Mouse (Mus musculus) liver, embryonic 14.5 days (tissue): Measurements from ENCODE around the gene Orc1. TPM values are rescaled to one million over a fixed set of nuclear protein-coding genes. Genes with fewer than 3 reads are reported as not detected.

Experiments used
- ATAC-seq: fragments of 200-750 bp; cut with Nextera tagmentation; 2 replicates; pipeline ENCODE4 v1.8.0; 2017; ENCODE audit warnings: moderate number of reproducible peaks, mild to moderate bottlenecking, moderate library complexity; ENCODE audit not compliant: insufficient read depth
- DNase-seq, 3 experiments: peaks; one replicate each; pipeline ENCODE4 v3.0.0-alpha.2; 2012 to 2013; ENCODE audit warnings: low read depth in 3 of 3, low spot score in 3 of 3
- H3K27ac ChIP-seq: fragments of 300-500 bp; sonication (generic); 2 replicates; pipeline ENCODE4 v1.5.1; 2014; ENCODE audit warnings: moderate library complexity, mild to moderate bottlenecking, control low read depth, inconsistent platforms
- H3K27me3 ChIP-seq: fragments of 300-500 bp; sonication (generic); 2 replicates; pipeline ENCODE4 v1.6.1; 2014; ENCODE audit warnings: mild to moderate bottlenecking, low read length, moderate library complexity; ENCODE audit not compliant: control insufficient read depth, insufficient read depth
- H3K36me3 ChIP-seq: fragments of 300-500 bp; sonication (generic); replicated peaks from 2 replicates; pipeline ENCODE4 v1.6.1; 2014; ENCODE audit warnings: low read depth; ENCODE audit not compliant: control insufficient read depth, insufficient read depth
- H3K4me1 ChIP-seq, 2 experiments: fragments of 200-500 bp in 1 of 2; fragments of 300-500 bp in 1 of 2; sonication (generic) in 1 of 2; replicated peaks; 2 replicates each; pipeline ENCODE4 v1.6.1; 2012 to 2014; ENCODE audit warnings: antibody characterized with exemption in 1 of 2, inconsistent platforms in 1 of 2, low read length in 1 of 2; ENCODE audit not compliant: control insufficient read depth in 2 of 2, insufficient read depth in 2 of 2
- H3K4me2 ChIP-seq: fragments of 300-500 bp; sonication (generic); 2 replicates; pipeline ENCODE4 v1.6.1; 2014; ENCODE audit warnings: low read depth, mild to moderate bottlenecking, control low read depth, moderate library complexity
- H3K4me3 ChIP-seq, 2 experiments: fragments of 200-500 bp in 1 of 2; fragments of 300-500 bp in 1 of 2; sonication (generic) in 1 of 2; 2 replicates each; pipeline ENCODE4 v1.5.1; 2012 to 2014; ENCODE audit warnings: low read depth in 2 of 2, low read length in 2 of 2, mild to moderate bottlenecking in 2 of 2, control low read depth in 1 of 2, inconsistent platforms in 1 of 2, moderate library complexity in 1 of 2; ENCODE audit not compliant: insufficient read depth in 1 of 2
- H3K9ac ChIP-seq: fragments of 300-500 bp; sonication (generic); replicated peaks from 2 replicates; pipeline ENCODE4 v1.6.1; 2014; ENCODE audit warnings: mild to moderate bottlenecking, control low read depth, moderate library complexity
- H3K9me3 ChIP-seq: fragments of 300-500 bp; sonication (generic); 2 replicates; pipeline ENCODE4 v1.6.1; 2016; ENCODE audit warnings: low read length, mixed read lengths; ENCODE audit not compliant: control insufficient read depth
- CTCF ChIP-seq: IDR thresholded peaks from 2 replicates; pipeline ENCODE4 v1.5.1; 2016; ENCODE audit warnings: antibody characterized with exemption, low read depth, control low read depth
- EP300 ChIP-seq: IDR thresholded peaks from 2 replicates; pipeline ENCODE4 v1.6.1; 2016; ENCODE audit warnings: antibody characterized with exemption, low read depth
- WGBS: fragments of 180-500 bp; shearing (Covaris S2); extraction: QIAGEN DNeasy Blood & Tissue Kit; methylation state at CpG from one replicate; pipeline ENCODE4 v1.1.7; 2014; ENCODE audit not compliant: insufficient replicate concordance; 5-methylcytosine and 5-hydroxymethylcytosine counted together
- polyA plus RNA-seq, 2 experiments: library from polyadenylated mRNA; depleted of rRNA in 1 of 2; stranded (reverse) in 1 of 2; unstranded in 1 of 2; fragments of >200 nt; fragmentation: Nextera tagmentation in 1 of 2; extraction: Ambion mirVana in 1 of 2; gene quantifications; 2 replicates each; pipeline versions ENCODE4 v1.2.1 to v1.2.3; 2012 to 2014

The Orc1 gene
- polyA plus RNA-seq (2012; rRNA removed) (8.2 and 11.2 TPM in 2 replicates), polyA plus RNA-seq (2014; fragmentation: Nextera tagmentation; extraction: Ambion mirVana) (19.5 and 21.6 TPM in 2 replicates)

DNA sequence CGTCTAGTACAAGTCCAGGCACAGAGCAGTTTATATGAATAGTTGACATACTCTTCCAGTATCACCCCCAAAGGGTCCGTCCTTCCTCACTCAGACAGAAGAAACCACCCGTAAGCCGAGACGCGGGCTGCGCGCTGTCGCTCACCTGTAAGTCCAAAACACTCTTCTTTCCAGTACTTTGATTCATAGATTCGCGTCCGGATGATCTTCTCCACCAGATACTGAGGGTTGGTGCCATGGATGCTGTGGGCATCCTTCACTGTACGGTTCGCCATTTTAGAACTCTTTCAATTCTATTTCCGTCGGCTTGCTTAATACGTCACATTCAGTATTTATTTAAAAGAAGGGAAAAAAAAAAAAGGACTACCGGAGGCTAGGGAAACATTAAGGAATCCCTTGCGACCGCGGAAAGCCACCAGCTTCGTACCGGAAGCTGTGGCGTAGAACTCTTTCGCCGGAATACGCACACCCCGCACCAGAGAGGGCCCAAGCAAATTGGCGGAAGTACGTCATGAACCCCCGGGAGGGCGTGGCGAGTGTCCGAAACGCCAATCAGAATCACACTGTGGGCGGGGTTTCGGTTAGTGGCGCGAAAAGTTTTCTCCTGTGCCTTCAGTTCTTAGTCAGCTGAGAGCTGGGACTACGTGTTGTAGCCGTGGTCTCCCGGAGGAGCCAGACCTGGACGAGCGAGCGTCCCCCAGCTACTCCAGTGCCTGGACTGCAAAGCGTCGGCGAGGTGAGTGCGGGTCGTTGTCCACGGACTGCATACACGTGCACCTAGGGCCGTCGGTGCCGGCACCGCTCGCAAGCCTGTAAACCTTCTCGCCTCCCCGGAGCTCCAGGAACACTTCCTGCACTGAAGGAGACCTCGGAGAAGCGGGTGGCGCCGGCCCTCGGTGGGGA lies at the start of gene Orc1, which contains the start of gene Prpf38a:
Gene Orc1, plus strand, starts transcription at position 584 of the 903 bp plus-strand sequence.
Gene Prpf38a, minus strand, starts transcription at position 497 of the 903 bp plus-strand sequence.
- H3K4me3 ChIP-seq, result peak within 1 kb of the TSS; percentile 82 to 97
- H3K27ac ChIP-seq, result peak within 1 kb of the TSS; percentile 76
- H3K27me3 ChIP-seq, result no peaks in the 10 kb centered on the region
- WGBS, result under 1% methylated on average over 64 of the region's 64 CpGs
- TF ChIP-seq CTCF (no peak), EP300 (no peak; the same call in 1 of the 2 replicates)
- peak within 1 kb of the TSS; percentile 81 for H3K4me2 ChIP-seq
- DNase-seq, result peak; percentile 96 to 98 (median 97)
- peak; percentile 97 for ATAC-seq
- H3K4me1 ChIP-seq, result peaks cover 16 to 18% of the 10 kb centered on the region in 2 experiments
- H3K36me3 ChIP-seq, result peaks cover 23% of the 10 kb centered on the region
- H3K9me3 ChIP-seq, result no peaks in the 10 kb centered on the region
- H3K9ac ChIP-seq, result peak within 1 kb of the TSS; percentile 86

GRCm38 (mm10) chr4:108539701-108540100 lies 39.5 kb upstream of the Orc1 start:
- DNase-seq, result no peak
- Histone ChIP-seq H3K9me3 (no peaks in the 10 kb centered on the region), H3K4me2 (no peak overlapping the region), H3K4me1 (no peaks in the 10 kb centered on the region), H3K36me3 (no peaks in the 10 kb centered on the region; the same call in 1 of the 2 replicates), H3K4me3 (no peak overlapping the region), H3K27ac (no peak overlapping the region), H3K9ac (no peak overlapping the region), H3K27me3 (no peaks in the 10 kb centered on the region)
- 85% methylated on average over 2 of the region's 2 CpGs for WGBS
- ATAC-seq, result no peak
- TF ChIP-seq EP300, result no peak
- TF ChIP-seq CTCF, result no peak

GRCm38 (mm10) chr4:108565026-108565425 lies 14.2 kb upstream of the Orc1 start:
- no peak for ATAC-seq
- Histone ChIP-seq H3K27ac (no peak overlapping the region), H3K9ac (no peak overlapping the region), H3K9me3 (no peaks in the 10 kb centered on the region), H3K27me3 (no peaks in the 10 kb centered on the region), H3K4me2 (no peak overlapping the region), H3K36me3 (peaks cover 69% of the 10 kb centered on the region), H3K4me1 (no peaks in the 10 kb centered on the region), H3K4me3 (no peak overlapping the region)
- DNase-seq, result no peak
- no peak for TF ChIP-seq CTCF
- TF ChIP-seq EP300, result no peak
- 83% methylated on average over 1 of the region's 1 CpGs for WGBS

DNA sequence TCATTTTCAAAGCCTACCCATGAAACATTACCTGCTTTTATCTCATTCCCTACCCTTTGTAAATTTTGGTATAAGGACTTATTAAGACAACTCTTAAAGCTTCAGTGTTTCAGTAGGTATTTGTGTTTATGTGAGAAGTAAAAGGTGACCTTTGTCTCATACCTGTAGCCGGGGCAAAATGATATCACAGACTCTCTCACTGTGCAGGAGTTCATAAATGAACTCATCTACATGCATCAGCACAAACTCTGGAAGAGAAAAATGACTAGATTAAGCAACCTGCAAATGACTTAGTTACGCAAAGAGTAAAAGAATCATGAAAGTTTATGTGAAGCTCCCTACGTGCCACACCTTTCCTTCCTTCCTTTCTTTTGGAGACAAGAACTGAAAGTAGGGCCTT lies 6.6 kb upstream of the Orc1 start:
- Histone ChIP-seq H3K4me1 (peaks cover 3 to 4% of the 10 kb centered on the region in 2 experiments; a peak in 3 of 4 replicates), H3K4me2 (no peak overlapping the region), H3K36me3 (peaks cover 46% of the 10 kb centered on the region), H3K4me3 (no peak overlapping the region), H3K9ac (no peak overlapping the region), H3K27me3 (no peaks in the 10 kb centered on the region), H3K9me3 (no peaks in the 10 kb centered on the region), H3K27ac (no peak overlapping the region)
- ATAC-seq (no peak), DNase-seq (no peak)
- WGBS, result 84% methylated on average over 3 of the region's 3 CpGs
- TF ChIP-seq EP300, result no peak
- no peak for TF ChIP-seq CTCF

DNA sequence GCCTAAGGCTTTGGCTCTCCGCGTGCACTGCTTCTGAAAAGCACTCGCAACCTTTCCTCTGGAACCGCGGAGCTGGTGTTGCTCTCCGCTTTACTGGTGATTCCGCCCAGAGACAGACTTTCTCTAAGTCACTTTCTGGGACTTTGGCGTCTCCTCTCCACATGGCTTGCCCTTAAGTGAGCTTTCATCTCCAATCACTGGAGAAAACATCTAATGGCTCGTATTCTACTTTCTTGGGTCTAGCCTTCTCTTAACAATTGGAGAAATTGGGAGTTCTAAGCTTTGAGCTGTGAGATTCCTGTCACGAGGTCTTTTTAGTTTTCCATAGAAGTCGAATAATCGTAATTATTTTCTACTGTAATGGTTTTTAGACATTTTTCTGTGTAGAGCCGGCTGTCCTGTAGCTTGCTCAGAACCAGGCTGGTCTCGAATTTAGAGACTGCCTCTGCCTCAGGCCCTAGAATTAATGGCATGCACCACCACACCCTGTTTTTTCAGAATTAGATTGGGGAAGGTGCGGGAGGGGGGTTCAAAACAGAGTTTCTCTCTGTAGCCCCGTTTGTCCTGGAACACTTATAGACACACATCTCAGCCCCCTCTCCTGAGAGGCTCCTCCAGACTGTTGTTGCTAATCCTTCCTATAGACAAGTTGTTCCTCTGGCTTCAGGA lies 654 bp downstream of the Orc1 start:
- peak in 1 of 3 experiments; percentile 44 for DNase-seq
- H3K36me3 ChIP-seq, result peaks cover 21% of the 10 kb centered on the region
- H3K27ac ChIP-seq, result peak overlapping the region; percentile 65
- H3K27me3 ChIP-seq, result no peaks in the 10 kb centered on the region
- H3K4me1 ChIP-seq, result peaks cover 19 to 22% of the 10 kb centered on the region in 2 experiments
- WGBS, result under 1% methylated on average over 16 of the region's 16 CpGs
- peak overlapping the region; percentile 81 for H3K4me2 ChIP-seq
- peak overlapping the region; percentile 86 for H3K9ac ChIP-seq
- no peaks in the 10 kb centered on the region for H3K9me3 ChIP-seq
- no peak for ATAC-seq
- TF ChIP-seq CTCF (no peak), EP300 (no peak)
- H3K4me3 ChIP-seq, result peak overlapping the region; percentile 82 to 97
